Comparison of ENCODE assay signal across 29 mouse cellular contexts in the genomic region with DNA sequence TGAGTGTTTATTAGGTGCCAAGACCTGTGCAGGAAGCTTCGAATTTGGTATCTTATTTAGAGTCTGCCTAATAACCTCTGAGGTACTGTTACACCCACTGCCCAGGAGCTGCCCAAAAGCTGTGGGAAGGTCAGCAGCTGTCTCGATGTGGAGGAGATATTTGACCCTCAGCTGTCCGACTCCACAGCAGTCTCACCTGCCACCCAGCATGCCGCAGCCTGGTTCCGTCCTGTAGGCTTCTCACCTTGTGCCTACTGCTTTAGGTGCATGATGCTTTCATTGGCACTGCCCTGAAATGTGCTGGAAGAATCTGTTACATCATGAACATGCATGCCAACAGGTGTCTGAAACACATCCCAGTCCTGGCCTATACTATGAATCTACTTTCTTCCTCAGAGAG.
"Had no signal": no experiment of that assay in that cellular context is flagged by ENCODE, and none has a peak within 500 bp of the region (broad histone marks: within the 10 kb centered on the region; RNA-seq: fewer than 3 reads in every experiment).

No protein-coding gene starts in this region.

- ATAC-seq: forebrain, embryonic 13.5 days; forebrain, embryonic 14.5 days; forebrain, embryonic 15.5 days; forebrain, embryonic 16.5 days had no signal

- H3K4me2 ChIP-seq: embryonic facial prominence, embryonic 12.5 days; embryonic facial prominence, embryonic 13.5 days; embryonic facial prominence, embryonic 15.5 days; forebrain, embryonic 12.5 days; forebrain, embryonic 13.5 days; forebrain, embryonic 15.5 days had no signal

- H3K27ac ChIP-seq: embryonic facial prominence, embryonic 10.5 days; embryonic facial prominence, embryonic 12.5 days; embryonic facial prominence, embryonic 13.5 days; embryonic facial prominence, embryonic 15.5 days; forebrain, embryonic 10.5 days; forebrain, embryonic 12.5 days; forebrain, embryonic 13.5 days; forebrain, embryonic 15.5 days; gastrocnemius, adult 2 months; heart, adult 2 months had no signal

- H3K9me3 ChIP-seq: embryonic facial prominence, embryonic 10.5 days; embryonic facial prominence, embryonic 12.5 days; embryonic facial prominence, embryonic 13.5 days; embryonic facial prominence, embryonic 15.5 days; forebrain, embryonic 10.5 days; forebrain, embryonic 12.5 days; forebrain, embryonic 13.5 days; forebrain, embryonic 15.5 days had no signal

- H3K36me3 ChIP-seq: embryonic facial prominence, embryonic 10.5 days; embryonic facial prominence, embryonic 12.5 days; embryonic facial prominence, embryonic 13.5 days; embryonic facial prominence, embryonic 15.5 days; forebrain, embryonic 10.5 days; forebrain, embryonic 12.5 days; forebrain, embryonic 15.5 days had no signal

- H3K27me3 ChIP-seq: embryonic facial prominence, embryonic 12.5 days; embryonic facial prominence, embryonic 13.5 days; embryonic facial prominence, embryonic 15.5 days; forebrain, embryonic 13.5 days had no signal

- H3K9ac ChIP-seq: embryonic facial prominence, embryonic 12.5 days; embryonic facial prominence, embryonic 13.5 days; embryonic facial prominence, embryonic 15.5 days; forebrain, embryonic 12.5 days; forebrain, embryonic 13.5 days; forebrain, embryonic 15.5 days had no signal

- H3K4me3 ChIP-seq: embryonic facial prominence, embryonic 10.5 days; embryonic facial prominence, embryonic 12.5 days; embryonic facial prominence, embryonic 13.5 days; embryonic facial prominence, embryonic 15.5 days; erythroblast, embryonic 14.5 days; forebrain, embryonic 10.5 days; forebrain, embryonic 12.5 days; forebrain, embryonic 13.5 days; forebrain, embryonic 15.5 days; gastrocnemius, adult 2 months; heart, adult 2 months had no signal

- H3K4me1 ChIP-seq: embryonic facial prominence, embryonic 12.5 days; embryonic facial prominence, embryonic 13.5 days; embryonic facial prominence, embryonic 15.5 days; forebrain, embryonic 10.5 days; forebrain, embryonic 12.5 days; forebrain, embryonic 13.5 days; forebrain, embryonic 15.5 days had no signal

- DNase-seq: cerebellum, adult 18-20 months; cerebellum, adult 2 months; cerebellum, adult 8-10 months; cerebellum, adult 9-10 months; cerebellum, adult 9-11 months; cerebellum, postnatal 10 days; cerebellum, postnatal 14 days; cerebellum, postnatal 25 days; cerebellum, postnatal 36 days; embryo, embryonic 11 days; gastrocnemius, adult 2 months; gastrocnemius, postnatal 10 days; gastrocnemius, postnatal 14 days; gastrocnemius, postnatal 25 days; gastrocnemius, postnatal 36 days; heart, adult 11 months; heart, adult 18-20 months; heart, adult 2 months had no signal
